Mouse (Mus musculus) right cerebral cortex, adult 2 months (tissue): ENCODE data around the gene Bdkrb2.
A peak's percentile ranks its signal among the peaks of the same experiment; 100 is the strongest.

Experiments used
- DNase-seq, 2 experiments: peaks; one replicate each; pipeline ENCODE4 v3.0.0; 2021 to 2022; ENCODE audit warnings: low spot score in 2 of 2

Bdkrb2 gene

GRCm38 (mm10) chr12:105590786-105591185 lies 27.8 kb downstream of the Bdkrb2 start:
- DNase-seq = no peak

- DNase-seq = no peak
Observed at GRCm38 (mm10) chr12:105592361-105592761, 29.3 kb downstream of the Bdkrb2 start.

GRCm38 (mm10) chr12:105593471-105593870 lies 30.4 kb downstream of the Bdkrb2 start:
- DNase-seq = no peak

- no peak for DNase-seq
Observed at GRCm38 (mm10) chr12:105597135-105597534, 34.1 kb downstream of the Bdkrb2 start.

GRCm38 (mm10) chr12:105598503-105598902 lies 35.5 kb downstream of the Bdkrb2 start:
- no peak for DNase-seq

GRCm38 (mm10) chr12:105599098-105599497 lies 36.1 kb downstream of the Bdkrb2 start:
- DNase-seq = no peak

- DNase-seq = no peak
Observed at GRCm38 (mm10) chr12:105601586-105601985, 38.6 kb downstream of the Bdkrb2 start.

- DNase-seq = no peak
Observed at GRCm38 (mm10) chr12:105602581-105603210, 39.7 kb downstream of the Bdkrb2 start, which contains the start of gene Bdkrb1. Bdkrb1 (plus strand) TSS chr12:105603085.

GRCm38 (mm10) chr12:105603904-105604303 lies 40.9 kb downstream of the Bdkrb2 start:
- no peak for DNase-seq

GRCm38 (mm10) chr12:105605212-105605611 lies 42.2 kb downstream of the Bdkrb2 start:
- no peak for DNase-seq

GRCm38 (mm10) chr12:105606881-105607280 lies 43.9 kb downstream of the Bdkrb2 start:
- no peak for DNase-seq

- no peak for DNase-seq
Observed at GRCm38 (mm10) chr12:105611045-105611444, 48.0 kb downstream of the Bdkrb2 start.

GRCm38 (mm10) chr12:105611748-105612147 lies 48.7 kb downstream of the Bdkrb2 start:
- DNase-seq = peak; percentile 70 to 72

GRCm38 (mm10) chr12:105613559-105613958 lies 50.5 kb downstream of the Bdkrb2 start:
- no peak for DNase-seq

GRCm38 (mm10) chr12:105622048-105622447 lies 59.0 kb downstream of the Bdkrb2 start:
- DNase-seq = no peak

- no peak for DNase-seq
Observed at GRCm38 (mm10) chr12:105622981-105623539, 60.0 kb downstream of the Bdkrb2 start.

GRCm38 (mm10) chr12:105625798-105626197 lies 62.8 kb downstream of the Bdkrb2 start:
- DNase-seq = peak; percentile 18 to 43

GRCm38 (mm10) chr12:105634374-105635067 lies 71.5 kb downstream of the Bdkrb2 start:
- no peak for DNase-seq

- no peak for DNase-seq
Observed at GRCm38 (mm10) chr12:105636551-105636950, 73.5 kb downstream of the Bdkrb2 start.

- DNase-seq = no peak
Observed at GRCm38 (mm10) chr12:105637554-105637953, 74.5 kb downstream of the Bdkrb2 start.

GRCm38 (mm10) chr12:105642770-105643321 lies 79.8 kb downstream of the Bdkrb2 start:
- no peak for DNase-seq
